Mouse (Mus musculus) G1E (cell line): ENCODE measurements around the gene Sik3.

ENCODE experiments used
- CTCF ChIP-seq: IDR thresholded peaks from 2 replicates; pipeline ENCODE4 v1.5.1; 2012; ENCODE audit warnings: low read depth, low read length, inconsistent platforms, mixed read lengths
- GATA1 ChIP-seq: IDR thresholded peaks from 2 replicates; pipeline ENCODE4 v1.6.1; 2012; ENCODE audit warnings: borderline replicate concordance, low read length, inconsistent platforms, mixed read lengths
- GATA2 ChIP-seq: IDR thresholded peaks from 2 replicates; pipeline ENCODE4 v1.6.1; 2012; ENCODE audit warnings: low read depth, low read length, inconsistent platforms, borderline replicate concordance
- POLR2AphosphoS5 ChIP-seq: IDR thresholded peaks from 2 replicates; pipeline ENCODE4 v1.6.1; 2012; ENCODE audit warnings: low read depth, low read length, inconsistent platforms; ENCODE audit not compliant: insufficient replicate concordance
- TAL1 ChIP-seq: conservative IDR thresholded peaks from 2 replicates; pipeline ENCODE4 v1.6.1; 2012; ENCODE audit warnings: low read depth, low read length, inconsistent platforms, mixed read lengths

DNA sequence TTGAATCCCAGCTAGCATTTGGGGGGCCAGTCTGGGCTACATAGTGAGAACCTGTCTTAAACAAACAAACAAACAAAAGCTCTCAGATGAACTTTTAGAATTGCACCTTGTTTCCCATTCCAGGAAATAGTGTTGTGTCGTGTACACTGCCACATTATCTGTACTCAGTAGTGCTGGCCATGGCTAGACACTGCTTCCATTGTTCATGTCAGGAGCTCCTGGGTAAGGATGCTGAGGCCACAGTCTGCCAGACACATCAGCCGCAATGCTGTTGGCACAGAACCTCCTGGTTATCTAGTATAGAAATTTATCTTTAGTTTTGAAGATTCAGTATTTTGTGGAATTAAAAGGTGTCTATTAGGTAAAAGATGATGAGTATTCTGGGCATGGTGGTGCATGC, 63.0 kb downstream of the Sik3 start:
- no peak for TF ChIP-seq CTCF
- TF ChIP-seq GATA1 = no peak
- TF ChIP-seq POLR2AphosphoS5 = no peak
- TF ChIP-seq TAL1 = no peak
- TF ChIP-seq GATA2 = no peak
